Mouse (Mus musculus): Measurements from ENCODE around the gene Rhbdf1. TPM values are rescaled to one million over a fixed set of nuclear protein-coding genes. Genes with fewer than 3 reads are reported as not detected.

Rhbdf1 gene
- total and polyA plus RNA-seq, 3 experiments = 2.9 to 14.3 TPM; not detected in 1

DNA sequence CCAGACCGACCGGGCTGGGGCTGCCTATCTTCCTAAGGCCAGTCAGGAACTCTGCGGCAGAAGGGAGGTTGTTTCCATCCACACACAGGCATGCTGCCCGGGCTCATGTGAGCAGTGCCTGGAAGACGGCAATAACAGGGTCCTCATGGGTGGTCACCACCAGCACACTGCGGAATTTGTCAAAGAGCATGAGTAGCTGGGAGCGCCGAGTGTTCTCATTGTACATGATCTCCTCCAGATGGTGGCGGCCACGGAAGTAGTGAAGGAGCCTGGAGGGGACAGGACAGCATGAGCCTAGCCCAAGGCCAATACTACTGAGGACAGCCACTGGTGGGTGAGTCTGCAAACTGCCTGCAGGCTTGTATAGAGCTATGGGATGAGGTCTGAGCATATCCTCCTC lies 10.7 kb upstream of the Rhbdf1 start:
- H3K36me3 ChIP-seq (ENCODE audit: control insufficient read depth in 1 of 2, insufficient read depth in 2 of 2, low read length in 2 of 2) = peaks cover 0 to 9% of the 10 kb centered on the region in 2 experiments; a peak in 3 of 4 replicates
- no peaks in the 10 kb centered on the region for H3K79me2 ChIP-seq (ENCODE audit: control insufficient read depth, insufficient read depth, low read length, poor library complexity)
- no peaks in the 10 kb centered on the region for H3K27me3 ChIP-seq (ENCODE audit: control insufficient read depth in 1 of 2, insufficient read depth in 2 of 2, low read length in 2 of 2)
- no peak overlapping the region for H3K4me3 ChIP-seq (ENCODE audit: control insufficient read depth in 1 of 2, insufficient read depth in 1 of 2, low read depth in 2 of 2, low read length in 2 of 2)
- TF ChIP-seq ETS1 (IDR thresholded peaks at IDR 0.05; ENCODE audit: low read depth, low read length) (no peak), POLR2A (IDR thresholded peaks at IDR 0.05; ENCODE audit: control insufficient read depth in 1 of 2, insufficient read depth in 1 of 2, low read depth in 1 of 2, low read length in 2 of 2, poor library complexity in 1 of 2) (no peak), ZKSCAN1 (IDR thresholded peaks at IDR 0.05; ENCODE audit: low read depth, low read length) (no peak)
- H3K9ac ChIP-seq (ENCODE audit: control insufficient read depth, low read depth, low read length, poor library complexity, severe bottlenecking) = no peak overlapping the region
- DNase-seq (ENCODE audit: low read depth, low spot score) = no peak
- H3K27ac ChIP-seq (ENCODE audit: control insufficient read depth, low read depth, low read length) = no peak overlapping the region
- H3K9me3 ChIP-seq (replicated peaks; ENCODE audit: insufficient read depth, low read length) = no peaks in the 10 kb centered on the region
- peaks cover 6 to 14% of the 10 kb centered on the region in 2 experiments for H3K4me1 ChIP-seq (ENCODE audit: control insufficient read depth in 1 of 2, insufficient read depth in 2 of 2, low read length in 2 of 2)

DNA sequence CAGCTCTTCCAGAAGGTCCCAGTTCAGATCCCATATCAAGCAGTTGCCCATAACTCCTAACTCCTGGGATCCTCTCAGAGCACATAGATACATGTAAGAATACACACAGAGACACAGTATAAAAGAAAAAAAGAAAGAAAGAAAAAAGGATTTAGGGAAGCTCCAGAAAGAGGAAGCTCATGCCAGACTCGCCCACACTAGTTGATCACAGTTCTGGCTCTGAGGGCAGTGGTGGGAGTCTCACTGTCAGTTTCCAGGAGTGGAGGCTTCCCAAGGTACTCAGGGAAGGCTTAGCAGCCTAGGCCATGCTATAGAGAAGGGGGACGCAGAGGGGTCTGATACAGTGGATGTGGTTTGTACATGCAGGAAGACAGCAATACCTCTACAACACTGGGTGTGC lies 9.0 kb upstream of the Rhbdf1 start:
- peaks cover 0 to 10% of the 10 kb centered on the region in 2 experiments; a peak in 3 of 4 replicates for H3K36me3 ChIP-seq (ENCODE audit: control insufficient read depth in 1 of 2, insufficient read depth in 2 of 2, low read length in 2 of 2)
- H3K79me2 ChIP-seq (ENCODE audit: control insufficient read depth, insufficient read depth, low read length, poor library complexity) = peaks cover 9% of the 10 kb centered on the region
- H3K4me3 ChIP-seq (ENCODE audit: control insufficient read depth in 1 of 2, insufficient read depth in 1 of 2, low read depth in 2 of 2, low read length in 2 of 2) = no peak overlapping the region
- no peak overlapping the region for H3K9ac ChIP-seq (ENCODE audit: control insufficient read depth, low read depth, low read length, poor library complexity, severe bottlenecking)
- H3K27ac ChIP-seq (ENCODE audit: control insufficient read depth, low read depth, low read length) = peak overlapping the region; percentile 7; the same call in 1 of the 2 replicates
- peaks cover 6 to 21% of the 10 kb centered on the region in 2 experiments for H3K4me1 ChIP-seq (ENCODE audit: control insufficient read depth in 1 of 2, insufficient read depth in 2 of 2, low read length in 2 of 2)
- H3K27me3 ChIP-seq (ENCODE audit: control insufficient read depth in 1 of 2, insufficient read depth in 2 of 2, low read length in 2 of 2) = no peaks in the 10 kb centered on the region
- no peaks in the 10 kb centered on the region for H3K9me3 ChIP-seq (replicated peaks; ENCODE audit: insufficient read depth, low read length)
- TF ChIP-seq EP300 (IDR thresholded peaks at IDR 0.05; ENCODE audit: low read depth in 1 of 2, low read length in 2 of 2) (peak in 1 of 2 experiments; percentile 55; a peak in 1 of 4 replicates), TBP (IDR thresholded peaks at IDR 0.05; ENCODE audit: low read depth, low read length) (peak; percentile 69), ZMIZ1 (IDR thresholded peaks at IDR 0.05; ENCODE audit: low read depth, low read length) (no peak), ZNF384 (IDR thresholded peaks at IDR 0.05; ENCODE audit: low read depth, low read length) (peak; percentile 40; the same call in 1 of the 2 replicates)
- DNase-seq (ENCODE audit: low read depth, low spot score) = peak; percentile 81

DNA sequence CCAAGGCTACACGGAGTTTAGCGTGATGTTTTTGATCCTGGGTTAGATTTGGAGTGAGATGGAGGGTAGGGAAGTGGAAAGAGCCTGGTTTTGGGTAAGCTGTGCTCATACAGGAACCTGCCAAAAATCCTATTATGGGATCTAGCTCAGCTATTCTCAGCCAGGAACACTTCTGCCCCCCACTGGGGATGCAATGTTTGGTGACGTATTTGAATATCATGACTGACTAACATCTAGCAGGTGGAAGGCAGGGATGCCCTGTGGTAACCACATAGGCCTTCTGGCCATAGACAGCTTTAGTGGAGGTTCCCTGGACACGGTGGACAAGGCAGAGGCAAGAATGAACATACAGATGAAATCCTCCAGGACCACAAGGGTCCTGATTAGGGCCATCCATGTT lies 8.1 kb upstream of the Rhbdf1 start:
- no peaks in the 10 kb centered on the region for H3K9me3 ChIP-seq (replicated peaks; ENCODE audit: insufficient read depth, low read length)
- no peak for TF ChIP-seq MAZ (IDR thresholded peaks at IDR 0.05; ENCODE audit: low read depth, low read length)
- no peak for TF ChIP-seq GATA1 (IDR thresholded peaks at IDR 0.05; ENCODE audit: low read depth, low read length)
- TF ChIP-seq CTCF (IDR thresholded peaks at IDR 0.05 in 2 of 3, conservative IDR thresholded peaks at IDR 0.05 in 1 of 3; ENCODE audit: control insufficient read depth in 1 of 3, insufficient read depth in 1 of 3, low read depth in 2 of 3, low read length in 3 of 3, poor library complexity in 1 of 3, severe bottlenecking in 1 of 3) = peak in 1 of 3 experiments; percentile 3; a peak in 1 of 6 replicates
- no peak for TF ChIP-seq MYB (IDR thresholded peaks at IDR 0.05; ENCODE audit: low read depth, low read length)
- TF ChIP-seq ELF1 (IDR thresholded peaks at IDR 0.05; ENCODE audit: low read depth, low read length) = no peak
- H3K27ac ChIP-seq (ENCODE audit: control insufficient read depth, low read depth, low read length) = no peak overlapping the region
- no peak overlapping the region for H3K9ac ChIP-seq (ENCODE audit: control insufficient read depth, low read depth, low read length, poor library complexity, severe bottlenecking)
- peaks cover 9% of the 10 kb centered on the region for H3K79me2 ChIP-seq (ENCODE audit: control insufficient read depth, insufficient read depth, low read length, poor library complexity)
- H3K36me3 ChIP-seq (ENCODE audit: control insufficient read depth in 1 of 2, insufficient read depth in 2 of 2, low read length in 2 of 2) = peaks cover 0 to 19% of the 10 kb centered on the region in 2 experiments; a peak in 3 of 4 replicates
- no peak overlapping the region for H3K4me3 ChIP-seq (ENCODE audit: control insufficient read depth in 1 of 2, insufficient read depth in 1 of 2, low read depth in 2 of 2, low read length in 2 of 2)
- no peak for DNase-seq (ENCODE audit: low read depth, low spot score)
- H3K27me3 ChIP-seq (ENCODE audit: control insufficient read depth in 1 of 2, insufficient read depth in 2 of 2, low read length in 2 of 2) = no peaks in the 10 kb centered on the region
- peaks cover 12 to 30% of the 10 kb centered on the region in 2 experiments for H3K4me1 ChIP-seq (ENCODE audit: control insufficient read depth in 1 of 2, insufficient read depth in 2 of 2, low read length in 2 of 2)

All from MEL (cell line).